Mouse (Mus musculus) hindbrain, embryonic 13.5 days (tissue): ENCODE results near the gene Aqp12. TPM values are rescaled to one million over a fixed set of nuclear protein-coding genes. Genes with fewer than 3 reads are reported as not detected.

Source experiments
- ATAC-seq: fragments of 200-750 bp; cut with Nextera tagmentation; 2 replicates; pipeline ENCODE4 v1.8.0; 2017; ENCODE audit warnings: moderate TSS enrichment; ENCODE audit not compliant: low FRiP score
- H3K27ac ChIP-seq: fragments of 300-500 bp; sonication (generic); 2 replicates; pipeline ENCODE4 v1.5.1; 2015; ENCODE audit warnings: inconsistent platforms, mild to moderate bottlenecking, moderate library complexity
- H3K27me3 ChIP-seq: fragments of 300-500 bp; sonication (generic); 2 replicates; pipeline ENCODE4 v1.6.1; 2015; ENCODE audit warnings: mild to moderate bottlenecking, inconsistent platforms
- H3K36me3 ChIP-seq: fragments of 300-500 bp; sonication (generic); 2 replicates; pipeline ENCODE4 v1.6.1; 2015; ENCODE audit warnings: mild to moderate bottlenecking, inconsistent platforms
- H3K4me1 ChIP-seq: fragments of 300-500 bp; sonication (generic); replicated peaks from 2 replicates; pipeline ENCODE4 v1.6.1; 2015; ENCODE audit warnings: inconsistent platforms
- H3K4me2 ChIP-seq: fragments of 300-500 bp; sonication (generic); 2 replicates; pipeline ENCODE4 v1.6.1; 2015; ENCODE audit warnings: inconsistent platforms, mild to moderate bottlenecking, moderate library complexity
- H3K4me3 ChIP-seq: fragments of 300-500 bp; sonication (generic); 2 replicates; pipeline ENCODE4 v1.5.1; 2015; ENCODE audit warnings: mild to moderate bottlenecking, inconsistent platforms
- H3K9ac ChIP-seq: fragments of 300-500 bp; sonication (generic); 2 replicates; pipeline ENCODE4 v1.6.1; 2015; ENCODE audit warnings: mild to moderate bottlenecking, inconsistent platforms
- H3K9me3 ChIP-seq: fragments of 300-500 bp; sonication (generic); 2 replicates; pipeline ENCODE4 v1.6.1; 2016; ENCODE audit warnings: inconsistent platforms
- whole genome bisulfite sequencing: fragments of 180-500 bp; shearing (Covaris S2); methylation state at CpG from one replicate; pipeline ENCODE4 v1.1.7; 2015; 5-methylcytosine and 5-hydroxymethylcytosine counted together
- polyA plus RNA-seq: library from polyadenylated mRNA; unstranded; fragments of >200 nt; fragmentation: Nextera tagmentation; extraction: Ambion mirVana; gene quantifications from 2 replicates; pipeline ENCODE4 v1.2.1, GENCODE M21; 2015

Gene Aqp12
- polyA plus RNA-seq, 1 experiment from 2014 or later, result not detected

DNA sequence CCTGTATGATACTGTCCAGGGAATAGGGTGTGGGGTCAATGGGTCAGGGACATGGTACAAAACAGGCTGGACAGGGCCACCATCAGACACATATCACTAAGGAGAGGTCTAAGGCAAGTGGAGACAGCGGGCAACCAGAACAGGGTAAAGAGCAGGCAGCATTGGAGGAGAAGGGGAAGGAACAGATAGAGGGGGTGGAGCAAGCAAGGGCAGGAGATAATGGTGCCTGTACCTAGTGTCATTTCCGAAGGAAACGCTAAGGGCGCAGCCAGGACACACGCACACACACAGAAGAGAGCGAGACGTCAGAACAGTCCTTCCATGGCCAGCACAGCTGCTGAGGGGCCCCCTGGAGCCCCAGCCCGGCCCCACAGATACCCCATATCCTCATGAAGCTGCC, 20.5 kb downstream of the Aqp12 start:
- no peaks in the 10 kb centered on the region for H3K27me3 ChIP-seq
- no peak overlapping the region for H3K4me2 ChIP-seq
- no peak overlapping the region for H3K27ac ChIP-seq
- H3K36me3 ChIP-seq, result peaks cover 99% of the 10 kb centered on the region
- H3K4me1 ChIP-seq, result no peaks in the 10 kb centered on the region
- 90% methylated on average over 8 of the region's 8 CpGs for WGBS
- no peak overlapping the region for H3K9ac ChIP-seq
- H3K4me3 ChIP-seq, result no peak overlapping the region
- H3K9me3 ChIP-seq, result no peaks in the 10 kb centered on the region
- ATAC-seq, result no peak

GRCm38 (mm10) chr1:93029387-93029786, 23.3 kb downstream of the Aqp12 start:
- Histone ChIP-seq H3K36me3 (peaks cover 98% of the 10 kb centered on the region), H3K27me3 (no peaks in the 10 kb centered on the region), H3K27ac (no peak overlapping the region), H3K4me2 (no peak overlapping the region), H3K4me3 (no peak overlapping the region), H3K9ac (no peak overlapping the region), H3K4me1 (no peaks in the 10 kb centered on the region), H3K9me3 (no peaks in the 10 kb centered on the region)
- ATAC-seq, result no peak
- 98% methylated on average over 10 of the region's 10 CpGs for WGBS

DNA sequence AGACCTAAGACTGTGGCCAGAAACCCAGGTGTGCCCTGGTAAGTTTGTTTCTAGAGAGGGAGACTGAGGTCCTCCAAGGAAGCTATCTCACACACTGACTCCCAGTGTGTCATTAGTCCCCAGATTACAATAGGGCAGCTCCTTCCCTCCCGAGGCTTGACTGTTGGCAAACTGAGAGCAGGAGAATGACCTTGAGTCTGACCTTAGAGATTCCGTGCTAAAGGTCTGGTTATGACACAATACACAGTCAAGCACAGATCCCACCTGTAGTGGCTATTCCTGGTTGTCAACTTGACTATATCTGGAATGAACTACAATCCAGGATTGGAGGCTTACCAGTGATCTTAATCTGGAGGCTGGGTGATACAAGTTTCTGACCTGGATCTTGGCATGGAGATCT, 23.9 kb downstream of the Aqp12 start:
- no peak overlapping the region for H3K9ac ChIP-seq
- no peaks in the 10 kb centered on the region for H3K9me3 ChIP-seq
- WGBS, result 80% methylated on average over 2 of the region's 2 CpGs
- no peak overlapping the region for H3K27ac ChIP-seq
- no peaks in the 10 kb centered on the region for H3K27me3 ChIP-seq
- no peak overlapping the region for H3K4me2 ChIP-seq
- ATAC-seq, result no peak
- H3K4me1 ChIP-seq, result no peaks in the 10 kb centered on the region
- peaks cover 98% of the 10 kb centered on the region for H3K36me3 ChIP-seq
- no peak overlapping the region for H3K4me3 ChIP-seq

DNA sequence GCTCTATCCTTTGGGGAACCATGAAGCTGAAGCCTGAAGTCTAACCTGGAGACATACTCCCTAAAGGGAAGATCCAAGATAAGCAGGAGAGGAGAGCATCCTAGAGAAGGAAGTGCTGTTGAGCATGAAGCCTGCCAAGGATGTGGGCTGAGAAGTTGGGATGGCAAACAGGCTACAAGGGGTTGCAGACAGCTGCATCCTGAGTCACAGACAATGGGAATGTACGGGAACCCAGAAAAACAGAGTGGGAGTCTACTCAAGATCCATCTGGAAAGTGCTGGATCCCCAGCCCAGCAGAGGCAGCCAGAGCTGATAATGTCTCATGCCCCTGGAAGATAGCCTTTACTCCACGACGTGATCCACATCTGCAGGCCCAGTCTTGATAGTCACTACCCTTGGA, 25.1 kb downstream of the Aqp12 start:
- 91% methylated on average over 3 of the region's 3 CpGs for WGBS

DNA sequence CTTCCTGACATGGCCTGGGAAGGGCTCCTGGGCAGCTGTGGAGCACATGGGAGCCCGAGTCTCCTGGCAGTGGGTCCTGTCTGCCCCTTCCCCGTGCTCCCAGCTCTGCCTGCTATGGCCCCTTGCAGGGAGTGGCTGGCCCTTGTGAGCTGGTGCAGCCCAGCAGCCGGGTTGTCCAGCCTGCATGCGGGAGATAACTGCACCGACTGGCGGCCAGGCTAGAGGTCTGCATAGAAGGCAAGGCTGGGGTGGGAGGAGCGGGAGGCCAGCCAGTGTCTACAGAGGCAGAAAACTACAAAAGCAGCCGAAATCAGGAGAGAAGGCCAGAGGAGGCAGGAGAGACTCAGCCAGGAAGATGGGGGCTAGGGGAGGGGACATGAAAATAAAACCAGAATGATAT, 27.9 kb downstream of the Aqp12 start:
- no peak for ATAC-seq
- H3K9ac ChIP-seq, result no peak overlapping the region
- H3K36me3 ChIP-seq, result peaks cover 99% of the 10 kb centered on the region
- no peak overlapping the region for H3K4me3 ChIP-seq
- no peak overlapping the region for H3K4me2 ChIP-seq
- H3K27me3 ChIP-seq, result no peaks in the 10 kb centered on the region
- no peaks in the 10 kb centered on the region for H3K4me1 ChIP-seq
- no peak overlapping the region for H3K27ac ChIP-seq
- H3K9me3 ChIP-seq, result no peaks in the 10 kb centered on the region
- 61% methylated on average over 8 of the region's 8 CpGs for WGBS

More for the DNA sequence above, 25.1 kb downstream of the Aqp12 start:
- no peaks in the 10 kb centered on the region for H3K4me1 ChIP-seq
- no peak for ATAC-seq
- no peaks in the 10 kb centered on the region for H3K27me3 ChIP-seq
- peaks cover 98% of the 10 kb centered on the region for H3K36me3 ChIP-seq
- H3K9ac ChIP-seq, result no peak overlapping the region
- H3K4me2 ChIP-seq, result no peak overlapping the region
- H3K9me3 ChIP-seq, result no peaks in the 10 kb centered on the region
- H3K27ac ChIP-seq, result no peak overlapping the region
- no peak overlapping the region for H3K4me3 ChIP-seq

- peaks cover 99% of the 10 kb centered on the region for H3K36me3 ChIP-seq
- 75% methylated on average over 4 of the region's 4 CpGs for WGBS
- H3K4me1 ChIP-seq, result no peaks in the 10 kb centered on the region
- no peaks in the 10 kb centered on the region for H3K9me3 ChIP-seq
- no peak for ATAC-seq
- no peak overlapping the region for H3K4me3 ChIP-seq
- no peak overlapping the region for H3K4me2 ChIP-seq
- H3K9ac ChIP-seq, result no peak overlapping the region
- H3K27me3 ChIP-seq, result no peaks in the 10 kb centered on the region
- H3K27ac ChIP-seq, result no peak overlapping the region
These were observed 29.8 kb downstream of the Aqp12 start for GRCm38 (mm10) chr1:93035981-93036380.

- H3K27me3 ChIP-seq, result no peaks in the 10 kb centered on the region
- no peak overlapping the region for H3K4me2 ChIP-seq
- 92% methylated on average over 10 of the region's 10 CpGs for WGBS
- H3K4me1 ChIP-seq, result no peaks in the 10 kb centered on the region
- H3K9me3 ChIP-seq, result no peaks in the 10 kb centered on the region
- ATAC-seq, result no peak
- H3K9ac ChIP-seq, result no peak overlapping the region
- no peak overlapping the region for H3K27ac ChIP-seq
- H3K36me3 ChIP-seq, result peaks cover 97% of the 10 kb centered on the region
- H3K4me3 ChIP-seq, result no peak overlapping the region
These were observed 40.1 kb downstream of the Aqp12 start for GRCm38 (mm10) chr1:93046153-93046789.

GRCm38 (mm10) chr1:93050071-93050470, 43.9 kb downstream of the Aqp12 start:
- H3K4me1 ChIP-seq, result no peaks in the 10 kb centered on the region
- H3K9ac ChIP-seq, result no peak overlapping the region
- H3K27ac ChIP-seq, result no peak overlapping the region
- no peak overlapping the region for H3K4me2 ChIP-seq
- ATAC-seq, result no peak
- H3K9me3 ChIP-seq, result no peaks in the 10 kb centered on the region
- WGBS, result 88% methylated on average over 3 of the region's 3 CpGs
- H3K4me3 ChIP-seq, result no peak overlapping the region
- H3K36me3 ChIP-seq, result peaks cover 98% of the 10 kb centered on the region
- no peaks in the 10 kb centered on the region for H3K27me3 ChIP-seq

DNA sequence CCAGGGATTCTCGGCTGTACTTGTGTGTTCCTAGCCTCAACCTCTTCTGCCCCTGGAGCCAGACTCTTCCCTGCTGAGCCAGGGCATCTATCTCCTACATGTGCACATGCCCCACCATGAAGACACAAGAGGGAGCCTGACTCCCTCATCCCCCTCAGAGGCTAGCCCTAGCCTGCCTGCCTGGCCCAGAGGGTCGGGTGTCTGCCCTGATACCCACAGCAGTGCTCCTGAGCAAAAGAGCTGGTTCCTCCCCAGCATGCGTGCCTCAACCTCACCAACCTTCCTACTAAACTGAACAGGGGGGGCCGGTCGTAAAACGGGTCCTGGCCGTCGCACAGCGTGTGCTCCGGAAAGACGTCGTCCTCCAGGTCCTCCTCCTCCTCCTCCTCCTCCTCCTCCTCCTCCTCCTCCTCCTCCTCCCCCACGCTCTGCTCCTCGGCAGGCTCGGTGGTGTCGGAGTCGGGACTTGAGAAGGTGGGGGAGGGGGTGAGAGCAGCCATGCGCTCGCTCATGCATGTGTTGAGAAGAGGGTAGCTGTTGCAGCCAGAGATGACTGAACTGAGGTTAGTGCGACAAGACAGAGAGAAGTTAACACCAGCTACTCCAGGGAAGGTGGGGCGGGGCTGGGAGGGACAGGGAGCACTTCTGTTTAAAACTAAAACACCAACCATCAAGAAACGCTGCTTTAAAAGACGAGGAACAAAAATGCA, 45.1 kb downstream of the Aqp12 start:
- ATAC-seq, result no peak
- no peaks in the 10 kb centered on the region for H3K27me3 ChIP-seq
- H3K27ac ChIP-seq, result no peak overlapping the region
- no peaks in the 10 kb centered on the region for H3K4me1 ChIP-seq
- H3K9me3 ChIP-seq, result no peaks in the 10 kb centered on the region
- no peak overlapping the region for H3K4me2 ChIP-seq
- H3K36me3 ChIP-seq, result peaks cover 99% of the 10 kb centered on the region
- 63% methylated on average over 20 of the region's 23 CpGs for WGBS
- no peak overlapping the region for H3K4me3 ChIP-seq
- H3K9ac ChIP-seq, result no peak overlapping the region

Other genes with a start within 250 kb of the Aqp12 start
- gene Gpc1, start 174.7 kb upstream of the Aqp12 start, polyA plus RNA-seq, result 56.2 and 57.1 TPM in 2 replicates
- gene Ankmy1, start 103.4 kb upstream of the Aqp12 start, polyA plus RNA-seq, result 0.23 and 0.98 TPM in 2 replicates
- 14.9 and 15.8 TPM in 2 replicates for gene Dusp28, start 99.4 kb upstream of the Aqp12 start, polyA plus RNA-seq
- gene Rnpepl1, start 95.6 kb upstream of the Aqp12 start, polyA plus RNA-seq, result 22.4 and 26.5 TPM in 2 replicates
- gene Capn10, start 72.0 kb upstream of the Aqp12 start, polyA plus RNA-seq, result 58.9 TPM in 2 replicates
- 0.39 and 0.65 TPM in 2 replicates for gene Gpr35, start 55.5 kb upstream of the Aqp12 start, polyA plus RNA-seq
- 340 and 349 TPM in 2 replicates for gene Kif1a, start 95.6 kb downstream of the Aqp12 start, polyA plus RNA-seq
- not detected in 2 replicates for gene Agxt, start 128.9 kb downstream of the Aqp12 start, polyA plus RNA-seq
- 0.29 and 0.30 TPM in 2 replicates for gene 2310007B03Rik, start 154.6 kb downstream of the Aqp12 start, polyA plus RNA-seq
- 0.19 and 0.38 TPM in 2 replicates for gene Crocc2, start 162.4 kb downstream of the Aqp12 start, polyA plus RNA-seq
- 8.8 and 9.3 TPM in 2 replicates for gene Sned1, start 229.5 kb downstream of the Aqp12 start, polyA plus RNA-seq